ENCODE assay signal across 9 mouse cellular contexts in the genomic region with DNA sequence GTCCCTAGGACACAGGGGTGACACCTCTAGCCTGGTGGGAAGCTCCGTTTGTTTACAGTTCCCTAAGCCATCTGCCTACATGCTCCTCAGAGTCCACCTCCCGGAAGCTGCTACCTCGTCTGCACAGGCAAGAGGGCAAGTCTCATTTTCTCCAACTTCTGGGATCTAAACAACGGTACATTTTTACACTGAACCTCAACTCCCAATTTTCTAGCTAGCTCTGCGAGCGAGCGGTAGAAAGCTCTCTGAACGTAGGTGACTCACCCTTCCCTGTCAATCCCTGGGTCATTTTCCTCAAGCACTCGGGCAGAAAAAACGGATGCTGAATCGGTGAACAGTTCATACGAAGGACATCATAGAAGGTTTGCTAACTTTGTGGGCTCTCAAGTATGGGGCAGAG.
A peak's percentile ranks its signal among the peaks of the same experiment; 100 is the strongest.
DNase-seq lines count a peak whose midpoint lies in the region; ATAC-seq lines count a peak whose summit lies in the region.
"Had no signal": no experiment of that assay in that cellular context is flagged by ENCODE, and none has a peak within 500 bp of the region (broad histone marks: within the 10 kb centered on the region; RNA-seq: fewer than 3 reads in every experiment).

No protein-coding gene starts in this region.

- H3K27me3 ChIP-seq in midbrain, embryonic 14.5 days (ENCODE audit: control insufficient read depth, insufficient read depth, low read length): no peaks in the 10 kb centered on the region
- no peaks in the 10 kb centered on the region for H3K27me3 ChIP-seq in midbrain, embryonic 11.5 days (ENCODE audit: control insufficient read depth, insufficient read depth, low read length)
- no peaks in the 10 kb centered on the region for H3K27me3 ChIP-seq in hindbrain, embryonic 12.5 days

- DNase-seq in adrenal gland, postnatal 10 days: peak; percentile 50
- DNase-seq in adrenal gland, postnatal 4 days (ENCODE audit: low spot score in 2 of 2): no peak
- no peak for DNase-seq in midbrain, embryonic 14.5 days
- no peak for DNase-seq in midbrain, embryonic 11.5 days (ENCODE audit: low spot score, missing footprints)
- peak; percentile 17 for DNase-seq in retina, postnatal 1 day
- DNase-seq in layer of hippocampus, adult 9-10 months (ENCODE audit: low spot score): no peak
- DNase-seq in thymus, postnatal 10 days (ENCODE audit: low spot score in 2 of 2): no peak

- ATAC-seq in midbrain, embryonic 14.5 days (ENCODE audit: low FRiP score, low TSS enrichment): no peak
- no peak for ATAC-seq in midbrain, embryonic 11.5 days (ENCODE audit: low FRiP score)
- no peak for ATAC-seq in hindbrain, embryonic 12.5 days (ENCODE audit: low FRiP score)

- peak overlapping the region; percentile 14; the same call in 1 of the 2 replicates for H3K27ac ChIP-seq in midbrain, embryonic 14.5 days (replicated peaks; ENCODE audit: low read depth, low read length)
- no peak overlapping the region for H3K27ac ChIP-seq in midbrain, embryonic 11.5 days (ENCODE audit: low read depth, low read length)
- H3K27ac ChIP-seq in hindbrain, embryonic 12.5 days: no peak overlapping the region
- H3K27ac ChIP-seq: macrophage had no signal

- H3K4me2 ChIP-seq in midbrain, embryonic 14.5 days (ENCODE audit: low read length): peak overlapping the region; percentile 27; the same call in 1 of the 2 replicates
- H3K4me2 ChIP-seq in midbrain, embryonic 11.5 days: no peak overlapping the region
- peak overlapping the region; percentile 2; the same call in 1 of the 2 replicates for H3K4me2 ChIP-seq in hindbrain, embryonic 12.5 days (replicated peaks)

- H3K4me1 ChIP-seq in midbrain, embryonic 14.5 days (ENCODE audit: control insufficient read depth, insufficient read depth, low read length): peaks cover 14% of the 10 kb centered on the region; the same call in 1 of the 2 replicates
- H3K4me1 ChIP-seq in midbrain, embryonic 11.5 days (ENCODE audit: control insufficient read depth, insufficient read depth, low read length): peaks cover 3% of the 10 kb centered on the region; the same call in 1 of the 2 replicates
- peaks cover 15% of the 10 kb centered on the region for H3K4me1 ChIP-seq in hindbrain, embryonic 12.5 days

- H3K9ac ChIP-seq in midbrain, embryonic 14.5 days (replicated peaks; ENCODE audit: low read length): no peak overlapping the region
- no peak overlapping the region for H3K9ac ChIP-seq in midbrain, embryonic 11.5 days (ENCODE audit: low read length)
- no peak overlapping the region for H3K9ac ChIP-seq in hindbrain, embryonic 12.5 days

- no peak overlapping the region for H3K4me3 ChIP-seq in midbrain, embryonic 14.5 days (replicated peaks; ENCODE audit: low read depth, low read length)
- H3K4me3 ChIP-seq in midbrain, embryonic 11.5 days (ENCODE audit: low read depth, low read length): no peak overlapping the region
- no peak overlapping the region for H3K4me3 ChIP-seq in hindbrain, embryonic 12.5 days

- no peaks in the 10 kb centered on the region for H3K9me3 ChIP-seq in midbrain, embryonic 14.5 days (ENCODE audit: control insufficient read depth, low read length)
- no peaks in the 10 kb centered on the region for H3K9me3 ChIP-seq in midbrain, embryonic 11.5 days (ENCODE audit: control insufficient read depth, low read length)
- no peaks in the 10 kb centered on the region for H3K9me3 ChIP-seq in hindbrain, embryonic 12.5 days (replicated peaks)

- no peaks in the 10 kb centered on the region for H3K36me3 ChIP-seq in midbrain, embryonic 14.5 days (ENCODE audit: control insufficient read depth, insufficient read depth, low read length)
- H3K36me3 ChIP-seq in midbrain, embryonic 11.5 days (ENCODE audit: control insufficient read depth, insufficient read depth, low read length): no peaks in the 10 kb centered on the region
- no peaks in the 10 kb centered on the region for H3K36me3 ChIP-seq in hindbrain, embryonic 12.5 days

- 74% methylated on average over 12 of the region's 12 CpGs for WGBS in midbrain, embryonic 14.5 days
- 69% methylated on average over 12 of the region's 12 CpGs for WGBS in midbrain, embryonic 11.5 days
- WGBS in hindbrain, embryonic 12.5 days: 46% methylated on average over 12 of the region's 12 CpGs

Comparison
In these comparisons a context has a peak if more than half of its experiments do, and no peak if none do; other contexts are left out.
1. DNase-seq: peak in adrenal gland, postnatal 10 days (single experiment) and retina, postnatal 1 day (single experiment); none in adrenal gland, postnatal 4 days (0 of 2), midbrain, embryonic 14.5 days (single experiment), midbrain, embryonic 11.5 days (single experiment), layer of hippocampus, adult 9-10 months (single experiment) and thymus, postnatal 10 days (0 of 2).